Mouse (Mus musculus) MEL (cell line): Measurements from ENCODE around the gene Aven. TPM values are rescaled to one million over a fixed set of nuclear protein-coding genes. Genes with fewer than 3 reads are reported as not detected.

Experiments
- DNase-seq: peaks from one replicate; pipeline ENCODE4 v3.0.0; 2011; ENCODE audit warnings: low read depth, low spot score
- H3K27ac ChIP-seq: 2 replicates; pipeline ENCODE4 v1.5.1; 2012; ENCODE audit warnings: low read depth, mild to moderate bottlenecking, control low read depth, low read length, moderate library complexity; ENCODE audit not compliant: control insufficient read depth
- H3K27me3 ChIP-seq, 2 experiments: fragments of 150-350 bp in 1 of 2; sonication (generic) in 1 of 2; 2 replicates each; pipeline ENCODE4 v1.6.1; 2012; ENCODE audit warnings: low read length in 2 of 2, mild to moderate bottlenecking in 2 of 2, improper control_type of control experiment in 1 of 2, moderate library complexity in 1 of 2; ENCODE audit not compliant: insufficient read depth in 2 of 2, control insufficient read depth in 1 of 2
- H3K36me3 ChIP-seq, 2 experiments: 2 replicates each; pipeline ENCODE4 v1.6.1; 2012 to 2014; ENCODE audit warnings: low read length in 2 of 2, improper control_type of control experiment in 1 of 2, inconsistent platforms in 1 of 2, mild to moderate bottlenecking in 1 of 2; ENCODE audit not compliant: insufficient read depth in 2 of 2, control insufficient read depth in 1 of 2
- H3K4me1 ChIP-seq, 2 experiments: fragments of 150-350 bp in 1 of 2; sonication (generic) in 1 of 2; 2 replicates each; pipeline ENCODE4 v1.6.1; 2012; ENCODE audit warnings: low read length in 2 of 2, improper control_type of control experiment in 1 of 2, mild to moderate bottlenecking in 1 of 2; ENCODE audit not compliant: insufficient read depth in 2 of 2, control insufficient read depth in 1 of 2
- H3K4me3 ChIP-seq, 2 experiments: fragments of 150-350 bp in 1 of 2; sonication (generic) in 1 of 2; 2 replicates each; pipeline ENCODE4 v1.5.1; 2012; ENCODE audit warnings: low read depth in 2 of 2, low read length in 2 of 2, mild to moderate bottlenecking in 2 of 2, moderate library complexity in 2 of 2, control low read depth in 1 of 2, improper control_type of control experiment in 1 of 2; ENCODE audit not compliant: control insufficient read depth in 1 of 2, insufficient read depth in 1 of 2
- H3K79me2 ChIP-seq: 2 replicates; pipeline ENCODE4 v1.6.1; 2012; ENCODE audit warnings: mild to moderate bottlenecking, low read length, moderate library complexity; ENCODE audit not compliant: control insufficient read depth, poor library complexity, insufficient read depth
- H3K9ac ChIP-seq: 2 replicates; pipeline ENCODE4 v1.6.1; 2012; ENCODE audit warnings: low read depth, mild to moderate bottlenecking, control low read depth, low read length, moderate library complexity; ENCODE audit not compliant: control insufficient read depth, poor library complexity, severe bottlenecking
- H3K9me3 ChIP-seq: fragments of 150-350 bp; sonication (generic); replicated peaks from 2 replicates; pipeline ENCODE4 v1.6.1; 2012; ENCODE audit warnings: mild to moderate bottlenecking, low read length, improper control_type of control experiment, moderate library complexity; ENCODE audit not compliant: insufficient read depth
- CTCF ChIP-seq, 3 experiments: IDR thresholded peaks in 2 of 3; conservative IDR thresholded peaks in 1 of 3; 2 replicates each; pipeline ENCODE4 v1.5.1; 2011 to 2012; ENCODE audit warnings: low read length in 3 of 3, low read depth in 2 of 3, mild to moderate bottlenecking in 2 of 3, improper control_type of control experiment in 1 of 3, inconsistent platforms in 1 of 3, mixed read lengths in 1 of 3, moderate library complexity in 1 of 3; ENCODE audit not compliant: control insufficient read depth in 1 of 3, insufficient read depth in 1 of 3, poor library complexity in 1 of 3, severe bottlenecking in 1 of 3
- ELF1 ChIP-seq: IDR thresholded peaks from 2 replicates; pipeline ENCODE4 v1.6.1; 2014; ENCODE audit warnings: low read depth, mild to moderate bottlenecking, inconsistent platforms, low read length, improper control_type of control experiment, moderate library complexity
- EP300 ChIP-seq, 2 experiments: IDR thresholded peaks; 2 replicates each; pipeline ENCODE4 v1.6.1; 2011; ENCODE audit warnings: improper control_type of control experiment in 2 of 2, low read length in 2 of 2, low read depth in 1 of 2, mild to moderate bottlenecking in 1 of 2
- GATA1 ChIP-seq: IDR thresholded peaks from 2 replicates; pipeline ENCODE4 v1.6.1; 2011; ENCODE audit warnings: low read depth, low read length, improper control_type of control experiment
- JUND ChIP-seq: IDR thresholded peaks from 2 replicates; pipeline ENCODE4 v1.6.1; 2011; ENCODE audit warnings: low read depth, mild to moderate bottlenecking, improper control_type of control experiment, low read length
- KAT2A ChIP-seq: conservative IDR thresholded peaks from 2 replicates; pipeline ENCODE4 v1.6.1; 2012; ENCODE audit warnings: low read depth, low read length, improper control_type of control experiment, inconsistent platforms
- MAX ChIP-seq: IDR thresholded peaks from 2 replicates; pipeline ENCODE4 v1.6.1; 2011; ENCODE audit warnings: low read length, improper control_type of control experiment
- MAZ ChIP-seq: IDR thresholded peaks from 2 replicates; pipeline ENCODE4 v1.6.1; 2012; ENCODE audit warnings: low read depth, mild to moderate bottlenecking, inconsistent platforms, low read length, improper control_type of control experiment
- MYB ChIP-seq: IDR thresholded peaks from 2 replicates; pipeline ENCODE4 v1.6.1; 2011; ENCODE audit warnings: mild to moderate bottlenecking, low read depth, low read length, improper control_type of control experiment
- NELFE ChIP-seq: IDR thresholded peaks from 2 replicates; pipeline ENCODE4 v1.6.1; 2011; ENCODE audit warnings: low read depth, low read length, improper control_type of control experiment
- POLR2A ChIP-seq, 2 experiments: IDR thresholded peaks; 2 replicates each; pipeline ENCODE4 v1.6.1; 2011 to 2012; ENCODE audit warnings: low read length in 2 of 2, mild to moderate bottlenecking in 2 of 2, control low read depth in 1 of 2, improper control_type of control experiment in 1 of 2, low read depth in 1 of 2, moderate library complexity in 1 of 2; ENCODE audit not compliant: control insufficient read depth in 1 of 2, insufficient read depth in 1 of 2, poor library complexity in 1 of 2
- POLR2AphosphoS2 ChIP-seq: IDR thresholded peaks from 2 replicates; pipeline ENCODE4 v1.6.1; 2011; ENCODE audit warnings: low read length, improper control_type of control experiment
- POLR2AphosphoS5 ChIP-seq: IDR thresholded peaks from 2 replicates; pipeline ENCODE4 v1.6.1; 2012; ENCODE audit warnings: low read depth, borderline replicate concordance, mild to moderate bottlenecking, inconsistent platforms, low read length, moderate library complexity, mixed read lengths
- RAD21 ChIP-seq: IDR thresholded peaks from 2 replicates; pipeline ENCODE4 v1.6.1; 2011; ENCODE audit warnings: mild to moderate bottlenecking, low read depth, low read length, improper control_type of control experiment
- RCOR1 ChIP-seq: IDR thresholded peaks from 2 replicates; pipeline ENCODE4 v1.6.1; 2012; ENCODE audit warnings: low read depth, mild to moderate bottlenecking, inconsistent platforms, low read length, improper control_type of control experiment
- SIN3A ChIP-seq: IDR thresholded peaks from 2 replicates; pipeline ENCODE4 v1.6.1; 2012; ENCODE audit warnings: low read length, improper control_type of control experiment, inconsistent platforms
- SMC3 ChIP-seq: IDR thresholded peaks from 2 replicates; pipeline ENCODE4 v1.6.1; 2011; ENCODE audit warnings: low read depth, low read length, improper control_type of control experiment
- TAL1 ChIP-seq: IDR thresholded peaks from 2 replicates; pipeline ENCODE4 v1.6.1; 2012; ENCODE audit warnings: mild to moderate bottlenecking, inconsistent platforms, low read length, moderate library complexity, mixed read lengths
- TBP ChIP-seq: IDR thresholded peaks from 2 replicates; pipeline ENCODE4 v1.8.0; 2011; ENCODE audit warnings: low read depth, low read length, improper control_type of control experiment
- USF1 ChIP-seq: IDR thresholded peaks from 2 replicates; pipeline ENCODE4 v1.6.1; 2014; ENCODE audit warnings: low read depth, mild to moderate bottlenecking, inconsistent platforms, low read length, improper control_type of control experiment, moderate library complexity
- USF2 ChIP-seq, 2 experiments: IDR thresholded peaks; 2 replicates each; pipeline ENCODE4 v1.6.1; 2011 to 2012; ENCODE audit warnings: improper control_type of control experiment in 2 of 2, low read length in 2 of 2, borderline replicate concordance in 1 of 2, inconsistent platforms in 1 of 2, low read depth in 1 of 2, mild to moderate bottlenecking in 1 of 2; ENCODE audit not compliant: insufficient read depth in 1 of 2
- ZC3H11A ChIP-seq: IDR thresholded peaks from 2 replicates; pipeline ENCODE4 v1.6.1; 2012; ENCODE audit warnings: low read depth, mild to moderate bottlenecking, inconsistent platforms, low read length, improper control_type of control experiment
- ZKSCAN1 ChIP-seq: IDR thresholded peaks from 2 replicates; pipeline ENCODE4 v1.6.1; 2012; ENCODE audit warnings: low read depth, mild to moderate bottlenecking, inconsistent platforms, low read length, improper control_type of control experiment, moderate library complexity
- ZNF384 ChIP-seq: IDR thresholded peaks from 2 replicates; pipeline ENCODE4 v1.6.1; 2012; ENCODE audit warnings: low read depth, mild to moderate bottlenecking, inconsistent platforms, low read length, improper control_type of control experiment
- polyA plus RNA-seq, 2 experiments: library from polyadenylated mRNA; stranded (reverse) in 1 of 2; unstranded in 1 of 2; fragments of >175 nt in 1 of 2; fragments of >200 nt in 1 of 2; gene quantifications; 2 replicates each; pipeline versions ENCODE4 v1.2.1 to v1.2.4; 2012; ENCODE audit warnings: low replicate concordance in 2 of 2, low read depth in 1 of 2; ENCODE audit not compliant: insufficient read length in 2 of 2, insufficient read depth in 1 of 2, missing spikeins in 1 of 2
- total RNA-seq: library from RNA; depleted of rRNA; stranded (reverse); fragments of 300-350 nt; gene quantifications from 2 replicates; pipeline ENCODE4 v1.2.3, GENCODE M21; 2012

Aven gene
- total and polyA plus RNA-seq, 3 experiments = 33.4 to 72.8 (median 50.3) TPM

DNA sequence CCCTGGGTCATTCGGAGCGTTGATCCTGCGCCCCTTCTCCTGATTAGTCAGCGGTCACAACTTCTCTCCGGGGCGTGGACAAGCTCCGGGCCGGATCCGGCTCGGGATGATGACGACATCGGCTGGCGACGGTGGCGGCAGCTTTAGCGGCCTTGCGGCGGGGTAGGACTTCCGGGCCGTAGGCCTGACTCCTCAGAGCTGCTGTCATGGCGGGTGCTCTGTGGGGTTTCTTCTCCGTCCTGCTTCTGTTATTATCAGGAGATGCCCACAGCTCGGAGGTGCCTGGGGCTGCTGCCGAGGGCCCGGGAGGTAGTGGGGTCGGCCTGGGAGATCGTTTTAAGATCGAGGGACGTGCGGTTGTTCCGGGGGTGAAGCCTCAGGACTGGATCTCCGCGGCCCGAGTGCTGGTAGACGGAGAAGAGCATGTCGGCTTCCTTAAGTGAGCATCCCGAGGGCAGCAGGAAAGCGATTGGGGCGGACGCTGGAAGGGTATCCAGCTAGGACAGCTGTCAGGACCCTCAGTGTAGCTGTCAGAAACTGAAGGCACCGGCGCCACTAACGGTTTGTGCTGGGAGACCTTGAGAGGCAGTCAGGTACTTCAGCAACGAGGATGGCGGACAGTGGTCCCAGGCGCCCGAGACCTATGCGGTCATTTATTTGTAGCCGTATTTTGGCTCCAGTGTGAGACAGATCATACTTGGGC is 37.8 kb upstream of the Aven start, which contains the start of gene Emc7 (continued):
- TF ChIP-seq POLR2AphosphoS2 = peak; percentile 100
- no peak for TF ChIP-seq USF2 (IDR thresholded peaks at IDR 0.05; ENCODE audit: borderline replicate concordance in 1 of 2, insufficient read depth in 1 of 2, low read depth in 1 of 2, low read length in 2 of 2)
- peak; percentile 85 to 99; a peak in 3 of 4 replicates for TF ChIP-seq POLR2A (IDR thresholded peaks at IDR 0.05; ENCODE audit: control insufficient read depth in 1 of 2, insufficient read depth in 1 of 2, low read depth in 1 of 2, low read length in 2 of 2, poor library complexity in 1 of 2)

DNA sequence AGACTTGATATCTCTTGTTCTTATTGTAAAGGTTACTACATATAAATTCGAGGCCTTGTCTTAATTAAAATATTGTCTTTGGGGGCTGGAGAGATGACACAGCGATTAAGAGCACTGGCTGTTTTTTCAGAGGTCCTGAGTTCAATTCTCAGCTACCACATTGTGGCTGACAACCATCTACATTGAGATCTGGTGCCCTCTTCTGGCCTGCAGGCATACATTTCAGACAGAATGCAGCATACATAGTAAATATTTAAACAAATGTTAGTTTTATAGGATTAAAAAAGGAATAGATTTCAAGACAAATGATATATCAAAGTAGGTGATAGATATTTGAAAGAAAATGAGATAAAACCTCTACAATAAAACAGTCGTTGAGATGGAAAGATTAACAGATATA is 32.2 kb upstream of the Aven start:
- Histone ChIP-seq H3K27ac (no peak overlapping the region), H3K4me1 (peaks cover 5 to 8% of the 10 kb centered on the region in 2 experiments; a peak in 1 of 4 replicates), H3K4me3 (no peak overlapping the region), H3K79me2 (peaks cover 32% of the 10 kb centered on the region), H3K27me3 (no peaks in the 10 kb centered on the region), H3K36me3 (peaks cover 17 to 27% of the 10 kb centered on the region in 2 experiments), H3K9me3 (no peaks in the 10 kb centered on the region), H3K9ac (no peak overlapping the region)
- TF ChIP-seq SMC3 (peak; percentile 53), JUND (no peak), ZNF384 (0 out of 2 replicates have a peak, but pooled peaks have one; percentile 20), SIN3A (0 out of 2 replicates have a peak, but pooled peaks have one; percentile 18), CTCF (IDR thresholded peaks at IDR 0.05 in 2 of 3, conservative IDR thresholded peaks at IDR 0.05 in 1 of 3; ENCODE audit: control insufficient read depth in 1 of 3, insufficient read depth in 1 of 3, low read depth in 2 of 3, low read length in 3 of 3, poor library complexity in 1 of 3, severe bottlenecking in 1 of 3) (peak in 2 of 3 experiments; percentile 13 to 57; a peak in 2 of 6 replicates), NELFE (no peak), MYB (no peak), ZC3H11A (peak; percentile 37), RAD21 (peak; percentile 41)
- DNase-seq = peak; percentile 32

DNA sequence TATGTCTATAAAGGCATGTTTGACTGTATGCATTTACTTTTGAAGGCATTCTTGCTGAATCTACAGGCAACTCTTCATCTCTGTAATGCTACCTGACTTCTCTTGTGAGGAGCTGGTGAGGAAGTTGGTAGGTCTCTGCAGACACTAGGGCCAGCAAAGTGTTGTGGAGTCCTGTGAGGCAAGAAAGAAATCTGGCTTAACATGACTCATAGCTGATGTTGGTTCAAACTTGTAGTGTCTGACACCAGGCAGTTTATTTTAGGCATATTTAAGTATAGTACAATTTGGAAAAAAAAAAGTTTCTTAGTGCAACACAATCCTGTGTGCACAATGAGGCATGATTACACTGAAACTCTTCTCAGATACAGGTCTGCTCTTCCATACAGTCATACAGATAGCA is 23.2 kb upstream of the Aven start:
- H3K4me3 ChIP-seq = no peak overlapping the region
- H3K9ac ChIP-seq = no peak overlapping the region
- H3K9me3 ChIP-seq = no peaks in the 10 kb centered on the region
- peaks cover 0 to 14% of the 10 kb centered on the region in 2 experiments; a peak in 2 of 4 replicates for H3K36me3 ChIP-seq
- H3K27me3 ChIP-seq = no peaks in the 10 kb centered on the region
- no peaks in the 10 kb centered on the region for H3K79me2 ChIP-seq
- no peak for TF ChIP-seq SMC3
- TF ChIP-seq, all 39 proteins: peak for 0
- Histone ChIP-seq H3K4me1 (no peaks in the 10 kb centered on the region), H3K27ac (no peak overlapping the region)
- no peak for DNase-seq

DNA sequence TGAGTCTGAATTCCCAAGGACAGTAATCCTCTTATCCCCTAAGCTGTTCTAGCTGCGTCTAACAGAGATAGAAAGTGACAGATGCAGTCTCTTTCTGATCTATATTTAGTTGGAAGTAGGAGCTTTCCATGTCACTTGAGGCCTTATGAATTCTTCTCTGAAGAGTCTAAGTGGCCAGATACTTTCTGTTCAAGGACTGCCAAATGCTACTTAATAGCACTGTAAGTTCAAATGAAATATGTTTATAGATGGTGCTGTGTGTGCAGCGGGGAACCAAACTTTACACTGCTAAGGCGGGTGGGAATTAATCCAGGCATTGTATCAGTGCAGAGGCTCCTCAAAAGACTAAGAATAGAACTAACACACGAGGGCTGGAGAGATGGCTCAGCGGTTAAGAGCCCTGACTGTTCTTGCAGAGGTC is 21.8 kb upstream of the Aven start:
- H3K36me3 ChIP-seq = peaks cover 0 to 14% of the 10 kb centered on the region in 2 experiments; a peak in 2 of 4 replicates
- TF ChIP-seq GATA1 (no peak), EP300 (IDR thresholded peaks at IDR 0.05; ENCODE audit: low read depth in 1 of 2, low read length in 2 of 2) (no peak), TBP (no peak), ZKSCAN1 (no peak), RCOR1 (no peak), JUND (no peak), MAX (no peak), KAT2A (no peak), TAL1 (no peak), USF1 (no peak), MAZ (no peak), ZC3H11A (no peak), POLR2AphosphoS5 (no peak), ELF1 (no peak)

More for the DNA sequence above, 21.8 kb upstream of the Aven start:
- Histone ChIP-seq H3K4me1 (no peaks in the 10 kb centered on the region), H3K27me3 (no peaks in the 10 kb centered on the region), H3K9me3 (no peaks in the 10 kb centered on the region), H3K27ac (no peak overlapping the region), H3K4me3 (no peak overlapping the region), H3K79me2 (no peaks in the 10 kb centered on the region), H3K9ac (no peak overlapping the region)
- DNase-seq = no peak
